Mouse (Mus musculus): Measurements from ENCODE around the gene Magi3. TPM values are rescaled to one million over a fixed set of nuclear protein-coding genes. Genes with fewer than 3 reads are reported as not detected.

Magi3 gene
- polyA plus RNA-seq, 1 experiment, result 2.1 TPM

DNA sequence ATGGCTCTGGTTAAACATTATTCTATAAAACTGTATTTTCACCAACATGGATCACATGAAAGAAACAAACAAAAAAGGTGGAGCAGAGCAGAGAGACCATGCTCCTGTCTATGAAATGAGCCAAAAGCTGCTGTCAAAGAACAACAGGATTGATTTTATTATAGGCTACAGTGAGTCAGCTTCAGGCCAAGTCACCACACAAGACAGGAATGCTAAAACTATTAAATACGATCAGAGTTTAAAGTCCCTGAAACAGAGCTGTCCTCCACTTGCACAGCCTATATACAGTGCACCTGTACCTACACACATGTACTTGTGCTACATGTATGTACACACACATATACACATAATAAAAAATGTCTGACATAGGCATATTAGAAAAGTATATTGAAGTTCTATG is 138.1 kb downstream of the Magi3 start:
- H3K27ac ChIP-seq (ENCODE audit: insufficient read depth, low read depth, low read length), result no peak overlapping the region
- no peak overlapping the region for H3K4me3 ChIP-seq (ENCODE audit: insufficient read depth, low read length)
- TF ChIP-seq CTCF (IDR thresholded peaks at IDR 0.05; ENCODE audit: low read depth, low read length), result no peak
- no peak for TF ChIP-seq POLR2A (IDR thresholded peaks at IDR 0.05; ENCODE audit: borderline replicate concordance, low read depth, low read length)
- no peaks in the 10 kb centered on the region for H3K4me1 ChIP-seq (ENCODE audit: control insufficient read depth, insufficient read depth, low read length)

DNA sequence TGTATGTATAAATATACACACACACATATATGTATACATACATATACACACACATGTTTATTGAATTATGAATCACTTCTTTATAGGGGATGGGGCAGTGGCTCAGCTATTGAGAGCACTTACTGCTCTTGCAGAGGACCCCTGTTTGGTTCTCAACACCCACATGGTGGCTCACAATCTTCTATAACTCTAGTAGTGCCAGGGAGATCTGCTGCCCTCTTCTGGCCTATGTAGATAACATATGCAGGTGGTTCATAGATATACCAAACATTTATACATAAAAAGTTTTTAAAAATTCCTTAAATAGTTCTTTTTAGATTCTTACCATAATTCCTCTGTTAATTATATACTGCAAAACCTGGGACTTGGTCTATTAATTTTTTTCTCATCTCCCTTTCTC is 141.4 kb downstream of the Magi3 start:
- no peak overlapping the region for H3K27ac ChIP-seq (ENCODE audit: insufficient read depth, low read depth, low read length)
- TF ChIP-seq POLR2A (IDR thresholded peaks at IDR 0.05; ENCODE audit: borderline replicate concordance, low read depth, low read length) (no peak), CTCF (IDR thresholded peaks at IDR 0.05; ENCODE audit: low read depth, low read length) (no peak)
- no peak overlapping the region for H3K4me3 ChIP-seq (ENCODE audit: insufficient read depth, low read length)
- no peaks in the 10 kb centered on the region for H3K4me1 ChIP-seq (ENCODE audit: control insufficient read depth, insufficient read depth, low read length)

DNA sequence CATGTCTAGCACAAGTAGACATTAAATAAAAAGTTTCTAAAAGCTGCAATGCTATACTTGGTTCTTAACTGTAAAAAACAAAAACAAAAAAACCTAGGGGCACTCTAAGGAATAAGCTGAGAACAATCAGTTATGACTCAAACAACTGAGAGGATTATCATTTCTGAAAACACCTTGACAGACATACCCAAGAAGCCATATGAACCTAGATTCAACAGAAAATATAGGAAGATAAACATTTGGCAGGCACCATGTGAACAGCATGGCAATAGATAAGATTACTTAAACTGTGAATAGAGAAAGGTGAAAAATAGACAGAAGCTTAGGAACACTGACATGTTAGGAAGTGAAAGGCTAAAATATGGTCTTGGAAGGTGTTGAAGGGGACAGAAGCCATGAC is 150.8 kb downstream of the Magi3 start:
- Histone ChIP-seq H3K4me1 (ENCODE audit: control insufficient read depth, insufficient read depth, low read length) (no peaks in the 10 kb centered on the region), H3K4me3 (ENCODE audit: insufficient read depth, low read length) (no peak overlapping the region), H3K27ac (ENCODE audit: insufficient read depth, low read depth, low read length) (no peak overlapping the region)
- TF ChIP-seq POLR2A (IDR thresholded peaks at IDR 0.05; ENCODE audit: borderline replicate concordance, low read depth, low read length), result no peak
- TF ChIP-seq CTCF (IDR thresholded peaks at IDR 0.05; ENCODE audit: low read depth, low read length), result no peak

DNA sequence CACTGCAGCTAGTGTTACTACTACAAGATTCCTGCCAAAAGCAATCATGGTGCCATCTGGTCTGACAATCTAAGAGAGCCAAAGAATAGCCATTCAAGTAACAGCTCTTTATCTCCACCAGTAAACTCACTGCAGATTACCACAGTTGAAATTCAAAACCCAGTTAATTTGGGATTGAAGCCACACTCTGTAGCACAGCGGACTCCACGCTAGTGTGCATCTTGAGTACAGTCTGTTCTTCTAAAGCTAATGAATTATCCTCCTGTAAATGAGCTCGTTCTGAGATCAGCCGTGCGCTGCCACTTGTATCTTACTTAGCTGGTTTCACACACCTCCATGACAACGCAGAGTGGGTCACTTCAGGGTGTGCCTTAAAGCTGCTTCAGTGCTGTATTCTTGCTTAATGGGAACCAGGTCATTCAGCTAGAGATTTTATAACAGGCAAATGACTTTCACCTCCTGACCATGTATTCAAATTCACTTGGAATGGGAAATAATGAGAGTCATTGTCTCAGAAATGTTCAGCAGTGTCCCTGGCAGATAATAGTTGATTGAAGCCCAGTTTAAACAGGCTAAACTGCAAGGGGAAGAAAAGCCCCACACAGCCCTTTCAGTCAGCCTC is 161.1 kb downstream of the Magi3 start:
- Histone ChIP-seq H3K27ac (ENCODE audit: insufficient read depth, low read depth, low read length) (no peak overlapping the region), H3K4me1 (ENCODE audit: control insufficient read depth, insufficient read depth, low read length) (peaks cover 3% of the 10 kb centered on the region), H3K4me3 (ENCODE audit: insufficient read depth, low read length) (no peak overlapping the region)
- no peak for TF ChIP-seq CTCF (IDR thresholded peaks at IDR 0.05; ENCODE audit: low read depth, low read length)

DNA sequence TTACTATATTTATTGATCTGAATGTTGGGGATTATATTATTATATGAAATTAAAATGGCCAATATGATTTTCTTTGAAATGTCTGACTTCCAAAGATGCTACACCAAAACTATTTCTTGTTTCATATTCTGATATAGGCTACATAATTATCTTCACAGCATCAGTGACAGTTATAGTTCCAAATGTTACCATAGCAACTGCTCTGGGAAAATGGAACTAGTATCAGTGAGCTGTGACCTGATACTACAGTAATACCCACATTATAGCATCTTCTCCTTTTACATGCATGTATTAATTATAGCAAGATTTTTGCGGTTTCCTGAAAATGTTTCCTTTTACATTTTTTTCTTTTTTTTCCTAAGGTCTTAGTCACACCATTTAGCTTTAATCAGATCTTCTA is 187.4 kb downstream of the Magi3 start:
- TF ChIP-seq CTCF (IDR thresholded peaks at IDR 0.05; ENCODE audit: low read depth, low read length) (no peak), POLR2A (IDR thresholded peaks at IDR 0.05; ENCODE audit: borderline replicate concordance, low read depth, low read length) (no peak)
- Histone ChIP-seq H3K4me1 (ENCODE audit: control insufficient read depth, insufficient read depth, low read length) (peaks cover 10% of the 10 kb centered on the region), H3K4me3 (ENCODE audit: insufficient read depth, low read length) (no peak overlapping the region), H3K27ac (ENCODE audit: insufficient read depth, low read depth, low read length) (no peak overlapping the region)

DNA sequence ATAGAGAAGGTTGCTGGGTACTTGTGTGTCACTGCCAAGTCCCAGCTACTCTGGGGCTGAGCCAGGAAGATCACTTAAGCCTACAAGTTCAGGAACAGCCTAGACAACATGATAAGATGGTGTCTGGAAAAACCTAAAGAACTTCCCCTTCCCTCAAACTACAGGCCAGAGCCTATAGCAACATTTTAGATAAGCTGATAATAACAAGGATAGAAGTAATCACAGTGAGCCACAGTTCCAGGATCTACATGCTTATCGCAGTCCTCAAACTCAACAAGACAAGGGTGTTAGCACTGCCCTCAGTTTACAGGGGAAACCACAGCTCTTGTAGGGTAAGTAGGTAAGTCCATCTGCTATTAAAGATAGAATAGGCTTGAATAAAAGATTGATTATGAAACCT is 188.1 kb downstream of the Magi3 start:
- peaks cover 10% of the 10 kb centered on the region for H3K4me1 ChIP-seq (ENCODE audit: control insufficient read depth, insufficient read depth, low read length)
- no peak overlapping the region for H3K27ac ChIP-seq (ENCODE audit: insufficient read depth, low read depth, low read length)
- no peak overlapping the region for H3K4me3 ChIP-seq (ENCODE audit: insufficient read depth, low read length)
- TF ChIP-seq POLR2A (IDR thresholded peaks at IDR 0.05; ENCODE audit: borderline replicate concordance, low read depth, low read length), result no peak
- no peak for TF ChIP-seq CTCF (IDR thresholded peaks at IDR 0.05; ENCODE audit: low read depth, low read length)

DNA sequence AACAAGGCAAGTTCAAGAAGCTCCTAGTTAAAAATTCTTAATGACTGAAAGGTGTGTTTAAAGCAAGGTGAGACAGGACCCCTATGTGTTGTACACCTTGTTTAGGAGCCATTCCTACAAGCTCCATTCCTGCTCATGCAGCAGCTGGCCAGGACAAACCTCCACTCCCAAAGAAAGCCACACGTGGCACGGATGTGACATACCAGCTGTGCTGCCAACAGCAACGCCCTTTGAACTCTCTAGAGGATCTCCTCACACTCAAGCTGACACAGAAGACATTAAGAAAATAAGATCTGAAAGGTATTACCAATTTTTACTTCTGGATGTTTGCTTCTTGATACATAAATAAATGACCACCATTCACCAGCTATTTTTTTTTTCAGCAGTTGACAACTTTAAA is 193.2 kb downstream of the Magi3 start:
- peaks cover 11% of the 10 kb centered on the region for H3K4me1 ChIP-seq (ENCODE audit: control insufficient read depth, insufficient read depth, low read length)
- TF ChIP-seq CTCF (IDR thresholded peaks at IDR 0.05; ENCODE audit: low read depth, low read length) (no peak), POLR2A (IDR thresholded peaks at IDR 0.05; ENCODE audit: borderline replicate concordance, low read depth, low read length) (no peak)
- no peak overlapping the region for H3K27ac ChIP-seq (ENCODE audit: insufficient read depth, low read depth, low read length)

DNA sequence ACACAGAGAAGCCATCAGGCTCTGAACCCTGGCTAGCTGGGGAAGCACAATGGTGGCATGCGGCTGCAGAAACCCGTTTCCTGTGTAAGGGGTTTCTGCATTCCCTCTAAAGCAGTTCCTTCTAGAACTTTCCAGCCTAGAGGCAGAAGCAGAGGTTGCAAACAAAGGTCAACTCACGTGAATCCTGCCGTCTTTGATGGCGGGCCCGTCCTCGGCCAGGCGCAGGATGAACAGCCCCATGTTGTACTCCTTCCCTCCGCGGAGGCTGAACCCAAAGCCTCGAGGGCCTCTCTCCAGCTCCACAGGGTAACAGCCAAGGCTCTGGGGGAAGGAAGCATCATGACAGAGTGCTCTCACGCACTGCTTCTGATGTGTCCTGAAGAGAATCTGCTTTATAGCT is 200.1 kb downstream of the Magi3 start:
- Histone ChIP-seq H3K4me1 (ENCODE audit: control insufficient read depth, insufficient read depth, low read length) (0 out of 2 replicates have a peak, but pooled peaks cover 2% of the 10 kb centered on the region), H3K4me3 (ENCODE audit: insufficient read depth, low read length) (no peak overlapping the region), H3K27ac (ENCODE audit: insufficient read depth, low read depth, low read length) (no peak overlapping the region)
- TF ChIP-seq POLR2A (IDR thresholded peaks at IDR 0.05; ENCODE audit: borderline replicate concordance, low read depth, low read length), result no peak
- no peak for TF ChIP-seq CTCF (IDR thresholded peaks at IDR 0.05; ENCODE audit: low read depth, low read length)

More for the DNA sequence above, 193.2 kb downstream of the Magi3 start:
- H3K4me3 ChIP-seq (ENCODE audit: insufficient read depth, low read length), result no peak overlapping the region

DNA sequence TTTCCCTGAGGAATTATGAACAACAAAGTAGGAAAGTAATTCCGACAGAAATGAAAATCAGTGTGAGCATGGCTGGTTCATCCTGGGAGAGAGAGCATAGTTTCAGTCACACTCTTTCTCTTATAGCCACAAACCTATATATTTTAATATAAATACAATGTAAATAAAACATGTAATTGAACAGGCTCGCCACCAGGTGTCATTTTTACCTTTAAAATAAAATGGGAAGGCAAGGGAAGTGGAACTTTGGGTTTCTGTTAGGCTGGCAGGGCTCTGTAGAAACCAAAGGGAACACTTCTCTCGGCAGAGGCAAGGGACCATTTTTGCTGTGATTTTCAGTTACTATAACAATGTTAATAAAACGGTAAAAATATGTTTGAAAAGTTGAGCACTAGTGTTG is 200.7 kb downstream of the Magi3 start:
- Histone ChIP-seq H3K4me3 (ENCODE audit: insufficient read depth, low read length) (no peak overlapping the region), H3K4me1 (ENCODE audit: control insufficient read depth, insufficient read depth, low read length) (no peaks in the 10 kb centered on the region), H3K27ac (ENCODE audit: insufficient read depth, low read depth, low read length) (no peak overlapping the region)
- TF ChIP-seq POLR2A (IDR thresholded peaks at IDR 0.05; ENCODE audit: borderline replicate concordance, low read depth, low read length) (no peak), CTCF (IDR thresholded peaks at IDR 0.05; ENCODE audit: low read depth, low read length) (no peak)

DNA sequence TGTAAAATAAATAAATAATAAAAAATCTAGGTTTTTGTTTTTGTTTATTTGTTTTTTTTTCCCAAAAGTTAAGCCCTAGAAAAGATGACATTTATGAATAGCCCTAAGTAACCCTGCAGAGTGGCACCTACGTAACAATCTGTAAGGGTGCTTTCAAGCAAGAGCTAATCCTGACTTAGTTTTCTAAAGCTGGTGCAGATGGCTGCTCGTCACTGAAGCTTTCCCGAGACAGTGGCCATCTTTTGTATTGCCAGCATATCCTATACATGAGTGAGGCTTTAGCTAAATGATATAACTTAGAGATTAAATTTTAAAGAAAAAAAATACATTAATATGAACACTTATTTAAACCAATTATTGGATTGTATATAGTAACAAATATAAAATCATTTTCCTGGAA is 202.2 kb downstream of the Magi3 start:
- TF ChIP-seq POLR2A (IDR thresholded peaks at IDR 0.05; ENCODE audit: borderline replicate concordance, low read depth, low read length) (no peak), CTCF (IDR thresholded peaks at IDR 0.05; ENCODE audit: low read depth, low read length) (no peak)
- Histone ChIP-seq H3K27ac (ENCODE audit: insufficient read depth, low read depth, low read length) (no peak overlapping the region), H3K4me3 (ENCODE audit: insufficient read depth, low read length) (no peak overlapping the region), H3K4me1 (ENCODE audit: control insufficient read depth, insufficient read depth, low read length) (no peaks in the 10 kb centered on the region)

DNA sequence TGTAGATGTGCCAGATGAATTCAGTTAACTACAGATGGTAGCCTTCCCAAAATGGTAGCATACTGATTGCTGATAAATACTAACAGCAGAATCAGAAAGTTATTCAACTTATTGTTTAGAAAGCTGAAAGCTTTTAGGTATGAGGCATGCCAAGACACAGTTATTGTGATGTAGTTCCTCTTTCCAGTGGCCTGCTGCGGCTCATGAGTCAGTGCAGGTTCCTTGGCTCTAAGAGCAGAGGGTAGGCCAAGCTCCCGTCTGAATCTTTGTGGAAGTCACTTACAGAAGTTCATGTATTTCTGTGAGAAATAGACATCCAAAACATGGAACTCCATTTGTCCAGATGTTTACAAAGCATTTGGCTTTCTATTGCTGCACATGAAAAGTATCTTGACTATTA is 208.2 kb downstream of the Magi3 start:
- Histone ChIP-seq H3K27ac (ENCODE audit: insufficient read depth, low read depth, low read length) (no peak overlapping the region), H3K4me1 (ENCODE audit: control insufficient read depth, insufficient read depth, low read length) (peaks cover 7% of the 10 kb centered on the region)

More for the DNA sequence above, 208.2 kb downstream of the Magi3 start:
- H3K4me3 ChIP-seq (ENCODE audit: insufficient read depth, low read length), result no peak overlapping the region
- TF ChIP-seq CTCF (IDR thresholded peaks at IDR 0.05; ENCODE audit: low read depth, low read length) (no peak), POLR2A (IDR thresholded peaks at IDR 0.05; ENCODE audit: borderline replicate concordance, low read depth, low read length) (no peak)

Data from bone marrow macrophage, adult 2 months (primary cell).